Mouse (Mus musculus) c-Kit-positive CD71-positive TER-119-negative erythroid progenitor cells, embryonic 14.5 days (primary cell): ENCODE results near the gene Anxa6.
"Not testable (repeated sequence)": the region's sequence is repeated elsewhere in the genome, so short reads cannot be mapped to it uniquely, and the experiment has no call there.

Experiments used
- DNase-seq: peaks from one replicate; pipeline ENCODE4 v3.0.0-alpha.2; 2013; ENCODE audit warnings: low read depth

Gene Anxa6

GRCm38 (mm10) chr11:54958571-54959073 lies 74.6 kb downstream of the Anxa6 start:
- DNase-seq: peak; percentile 57

DNA sequence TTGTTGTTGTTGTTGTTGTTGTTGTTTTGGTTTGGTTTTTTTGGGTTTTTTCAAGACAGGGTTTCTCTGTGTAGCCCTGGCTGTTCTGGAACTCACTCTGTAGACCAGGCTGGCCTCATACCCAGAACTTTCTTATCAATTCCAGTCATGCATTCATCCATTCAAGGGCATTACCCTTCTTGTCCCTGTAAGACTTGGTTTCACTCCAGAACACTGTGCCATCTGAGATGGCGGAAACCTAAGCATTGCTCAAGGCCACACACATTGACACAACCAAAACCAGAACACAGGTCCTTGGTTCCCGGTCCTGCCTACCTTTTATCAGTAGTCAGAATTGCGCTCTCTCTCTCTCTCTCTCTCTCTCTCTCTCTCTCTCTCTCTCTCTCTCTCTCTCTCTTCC lies 75.5 kb downstream of the Anxa6 start:
- not testable (repeated sequence) for DNase-seq

GRCm38 (mm10) chr11:54956912-54957311 lies 76.3 kb downstream of the Anxa6 start:
- no peak for DNase-seq

GRCm38 (mm10) chr11:54955735-54956480 lies 77.3 kb downstream of the Anxa6 start:
- DNase-seq: peak; percentile 95

GRCm38 (mm10) chr11:54955400-54955734 lies 77.9 kb downstream of the Anxa6 start:
- not testable (repeated sequence) for DNase-seq

DNA sequence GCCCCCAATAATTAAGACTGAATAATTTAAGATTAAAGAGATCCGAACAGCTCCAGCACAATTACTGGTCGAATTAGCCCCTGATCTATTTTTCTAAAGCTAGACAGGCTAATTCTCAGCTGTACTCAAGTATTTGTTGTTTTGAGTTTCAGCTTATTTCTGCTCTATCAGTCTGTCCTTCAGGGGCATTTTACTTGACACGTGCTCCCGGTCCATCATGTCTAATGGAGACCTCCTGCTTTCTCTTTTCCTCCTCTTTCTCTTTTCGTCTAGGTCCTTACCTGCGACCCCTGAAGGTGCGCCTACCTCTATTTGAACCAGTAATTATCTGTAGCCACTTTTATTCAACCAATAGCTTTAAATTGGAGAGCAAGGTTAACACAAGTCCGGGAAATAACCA lies 78.5 kb downstream of the Anxa6 start:
- DNase-seq: no peak

- DNase-seq: no peak
These were observed 79.2 kb downstream of the Anxa6 start for GRCm38 (mm10) chr11:54953993-54954446.

DNA sequence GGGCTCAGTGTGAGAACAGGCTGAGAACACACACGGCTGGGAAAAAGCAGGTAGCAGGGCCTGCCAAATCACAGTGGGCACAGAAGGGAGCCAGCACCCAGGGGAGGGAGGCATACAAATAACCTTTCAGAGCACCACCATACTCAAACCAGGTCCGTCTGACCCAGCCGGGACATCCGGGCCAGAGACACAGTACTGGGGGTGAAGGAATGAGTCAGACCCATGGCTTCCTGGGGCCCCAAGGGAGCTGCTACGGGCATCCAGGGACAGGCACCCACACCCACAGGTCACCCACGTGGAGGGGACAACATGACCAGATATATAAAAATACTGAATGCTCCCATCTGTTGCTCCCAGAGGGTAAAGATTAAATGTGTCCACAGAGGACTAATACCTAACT lies 80.6 kb downstream of the Anxa6 start:
- DNase-seq: no peak

- DNase-seq: no peak
These were observed 82.6 kb downstream of the Anxa6 start for GRCm38 (mm10) chr11:54950684-54951083.

GRCm38 (mm10) chr11:54949717-54950116 lies 83.5 kb downstream of the Anxa6 start:
- DNase-seq: no peak

GRCm38 (mm10) chr11:54944702-54945101 lies 88.5 kb downstream of the Anxa6 start:
- DNase-seq: no peak

GRCm38 (mm10) chr11:54940056-54940455 lies 93.2 kb downstream of the Anxa6 start:
- DNase-seq: no peak

DNA sequence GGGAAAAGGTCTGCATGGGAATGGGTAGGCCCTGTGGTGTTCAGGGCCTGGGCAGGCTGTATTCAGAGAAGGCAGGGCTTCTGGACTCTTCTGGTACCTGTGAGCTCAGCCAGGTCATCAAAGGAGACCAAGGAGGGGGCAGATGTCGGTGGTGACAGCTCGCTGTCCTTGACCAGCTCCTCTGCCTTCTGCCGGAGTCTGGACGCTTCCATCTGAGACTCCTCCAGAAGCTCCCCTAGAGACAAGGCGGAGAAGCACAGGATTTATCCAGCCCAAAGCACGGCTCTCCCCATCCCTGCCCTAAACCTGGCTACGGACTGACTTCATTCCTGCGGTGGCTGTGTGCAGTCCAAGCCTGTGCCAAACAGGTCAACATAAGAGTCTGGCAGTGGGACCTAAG lies 93.7 kb downstream of the Anxa6 start:
- no peak for DNase-seq

- no peak for DNase-seq
These were observed 96.5 kb downstream of the Anxa6 start for GRCm38 (mm10) chr11:54936771-54937140.

DNA sequence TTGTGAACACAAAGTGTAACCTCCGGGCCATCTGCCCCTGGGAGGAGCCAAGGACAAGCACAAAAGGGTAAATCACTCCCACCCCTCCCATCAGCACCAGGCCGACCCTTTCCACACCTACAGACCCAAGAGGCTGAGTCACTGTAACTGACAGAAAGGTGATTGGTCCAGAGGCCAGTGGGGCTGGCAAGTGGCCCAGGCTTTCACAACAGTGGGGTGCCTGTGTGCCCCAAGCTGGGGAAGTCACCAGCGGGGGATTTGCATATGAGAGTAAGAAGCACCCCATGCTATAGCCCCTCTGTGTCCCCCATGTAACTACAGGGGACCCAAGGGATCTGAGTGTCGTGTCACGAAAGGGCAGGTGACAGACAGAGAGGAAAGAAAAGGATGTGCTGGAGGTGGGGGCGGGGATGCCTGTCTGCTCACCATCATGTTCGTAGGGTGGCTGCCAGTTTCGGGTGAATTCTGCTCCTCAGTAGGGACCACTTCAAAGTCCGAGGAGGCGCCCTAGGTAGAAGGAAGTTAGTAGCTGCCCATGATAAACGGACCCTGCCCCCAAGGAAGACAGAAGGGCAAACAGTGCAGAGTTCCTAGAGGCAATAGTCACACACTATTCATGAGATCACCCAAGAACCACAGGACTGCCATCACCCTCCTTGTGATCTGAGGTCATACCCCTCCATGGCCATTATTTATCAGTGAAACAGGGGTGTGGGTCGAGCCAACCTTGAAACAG lies 97.0 kb downstream of the Anxa6 start:
- DNase-seq: no peak

GRCm38 (mm10) chr11:54934198-54934597 lies 99.0 kb downstream of the Anxa6 start:
- DNase-seq: no peak

GRCm38 (mm10) chr11:54932540-54932939 lies 100.7 kb downstream of the Anxa6 start:
- DNase-seq: no peak

DNA sequence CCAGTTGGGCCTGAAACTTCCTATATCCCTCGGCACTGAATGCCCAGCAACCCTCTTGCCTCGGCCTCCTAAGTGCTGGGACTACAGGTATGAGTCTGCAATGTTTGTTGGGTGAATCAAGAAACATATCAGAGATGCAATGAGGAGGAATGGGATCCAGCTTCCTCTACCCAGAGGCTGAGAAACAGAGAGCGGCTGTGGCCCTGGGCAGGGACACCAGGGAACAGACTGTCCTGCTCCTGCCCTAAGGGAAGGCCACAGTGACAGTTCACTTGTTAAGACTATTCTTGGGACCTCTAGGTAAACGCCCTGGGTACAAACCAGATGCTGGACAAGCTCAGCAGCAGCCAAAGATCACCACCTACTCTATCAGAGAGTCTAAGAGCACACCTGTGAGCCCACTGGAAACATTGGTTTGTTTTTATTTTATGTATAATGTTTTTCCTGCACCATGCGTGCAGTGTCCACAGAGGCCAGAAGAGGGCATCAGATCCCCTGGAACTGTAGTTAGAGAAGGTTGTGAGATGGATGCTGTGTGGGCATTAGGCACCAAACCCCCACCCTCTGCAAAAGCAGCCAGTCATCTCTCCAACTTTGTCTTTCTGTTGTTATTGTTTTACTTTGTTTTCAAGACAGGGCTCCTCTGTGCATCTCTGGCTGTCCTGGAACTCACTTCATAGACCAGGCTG lies 101.7 kb downstream of the Anxa6 start:
- peak; percentile 28 for DNase-seq

- DNase-seq: peak; percentile 22
These were observed 102.8 kb downstream of the Anxa6 start for GRCm38 (mm10) chr11:54930318-54930979.

DNA sequence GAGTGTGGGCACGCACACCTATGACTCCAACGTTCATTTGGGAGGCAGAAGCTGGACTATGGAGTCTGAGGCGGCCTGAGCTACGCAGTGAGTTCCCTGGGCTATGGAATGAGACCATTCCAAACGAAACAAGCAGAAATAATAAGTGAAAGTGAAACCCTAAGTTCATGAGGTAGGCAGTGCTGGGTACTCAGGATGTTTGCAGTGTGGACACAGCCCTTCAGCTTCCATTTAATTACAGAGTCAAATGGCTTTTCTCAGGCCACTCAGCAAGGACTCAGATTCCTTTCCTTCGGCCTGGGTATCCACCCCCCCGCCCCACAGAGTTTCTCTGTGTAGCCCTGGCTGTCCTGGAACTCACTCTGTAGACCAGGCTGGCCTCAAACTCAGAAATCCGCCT lies 103.5 kb downstream of the Anxa6 start:
- no peak for DNase-seq

GRCm38 (mm10) chr11:54929290-54929689 lies 104.0 kb downstream of the Anxa6 start:
- no peak for DNase-seq
